Mouse (Mus musculus) spleen, adult 12 weeks (tissue): ENCODE data around the gene Wsb2.
"Not testable (repeated sequence)": the region's sequence is repeated elsewhere in the genome, so short reads cannot be mapped to it uniquely, and the experiment has no call there.

ENCODE experiments used
- DNase-seq: peaks from one replicate; pipeline ENCODE4 v3.0.0; 2022; ENCODE audit warnings: low spot score

The Wsb2 gene

DNA sequence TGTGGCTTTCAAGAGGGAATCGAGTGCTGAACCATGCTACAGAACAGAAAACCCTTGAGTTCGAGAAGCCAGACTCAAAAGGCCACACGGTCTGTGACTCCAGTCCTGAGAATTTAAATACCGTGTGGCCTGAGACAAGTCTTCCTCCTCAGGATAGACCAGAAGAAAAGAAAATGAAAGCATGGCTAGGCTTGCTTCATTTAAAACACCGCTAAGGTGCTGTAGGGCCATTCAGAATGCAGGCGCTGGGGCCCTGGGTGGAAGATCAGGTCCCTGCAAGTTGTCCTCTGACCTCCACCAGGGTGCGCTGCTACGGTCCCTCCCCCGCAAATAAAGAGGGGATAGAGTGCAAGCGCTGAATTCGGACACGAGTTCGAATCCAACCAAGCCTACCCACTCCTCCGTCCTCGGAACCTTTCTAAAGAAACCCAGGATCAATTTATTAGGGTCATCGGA is 31.2 kb downstream of the Wsb2 start:
- DNase-seq = peak; percentile 62

DNA sequence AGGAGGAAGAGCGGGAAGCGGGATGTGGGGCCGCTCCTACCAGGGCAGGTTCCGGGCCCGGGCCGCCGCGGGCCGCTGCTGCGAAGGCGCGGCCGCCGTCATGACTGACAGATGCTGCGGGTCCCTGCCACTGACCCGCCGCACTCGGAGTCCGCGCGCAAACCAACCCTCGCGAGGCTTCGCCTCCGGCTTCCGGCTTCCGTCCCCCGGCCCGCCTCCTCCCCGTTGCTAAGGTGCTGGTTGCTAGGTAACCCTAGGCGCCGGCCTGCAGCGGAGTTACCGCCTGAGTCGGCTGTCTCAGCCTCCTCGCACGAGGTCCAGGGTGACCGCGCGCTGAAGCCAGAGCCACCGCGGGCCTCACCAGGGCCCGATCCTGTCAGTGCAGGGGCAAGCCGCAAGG is 31.8 kb downstream of the Wsb2 start, which contains the start of gene Rfc5:
Gene Rfc5, minus strand, starts transcription at position 171 of the 400 bp plus-strand sequence.
- peak; percentile 87 for DNase-seq

DNA sequence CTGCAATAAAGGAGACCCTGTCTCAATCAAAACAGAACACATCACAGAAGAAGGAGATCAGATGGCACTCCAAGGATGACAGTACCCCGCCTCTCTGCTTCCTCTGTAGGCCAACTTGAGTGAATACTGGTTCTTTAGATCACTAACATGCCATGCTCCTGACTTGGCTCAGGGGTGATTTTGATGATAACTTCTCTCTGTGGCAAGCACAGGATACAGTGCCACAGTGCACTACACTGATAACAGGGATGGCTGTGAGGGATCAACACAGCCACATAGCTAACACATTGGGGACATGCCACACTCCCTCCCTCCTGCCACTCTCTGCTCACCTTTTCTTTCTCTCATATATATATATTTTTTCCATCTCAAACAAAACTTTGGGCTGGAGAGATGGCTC is 33.8 kb downstream of the Wsb2 start:
- no peak for DNase-seq

DNA sequence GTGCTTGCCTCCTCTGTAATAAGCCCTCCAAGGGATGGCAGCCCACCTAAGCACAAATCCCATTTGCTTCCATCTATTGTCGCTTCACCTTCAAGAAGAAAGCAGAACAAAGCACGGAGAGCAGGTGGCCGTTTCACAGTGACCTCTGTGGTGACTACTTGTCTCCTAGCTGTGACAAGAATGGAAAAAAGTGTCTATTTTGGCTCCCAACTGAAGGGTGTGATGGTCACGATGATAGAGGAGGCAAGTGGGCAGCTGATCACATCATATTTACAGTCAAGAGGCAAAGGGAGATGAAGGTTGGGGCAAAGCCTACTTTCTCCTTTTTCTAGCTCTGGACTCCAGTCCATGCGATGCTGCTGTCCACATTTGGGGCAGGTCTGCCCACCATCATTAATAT is 38.7 kb downstream of the Wsb2 start:
- DNase-seq = no peak

DNA sequence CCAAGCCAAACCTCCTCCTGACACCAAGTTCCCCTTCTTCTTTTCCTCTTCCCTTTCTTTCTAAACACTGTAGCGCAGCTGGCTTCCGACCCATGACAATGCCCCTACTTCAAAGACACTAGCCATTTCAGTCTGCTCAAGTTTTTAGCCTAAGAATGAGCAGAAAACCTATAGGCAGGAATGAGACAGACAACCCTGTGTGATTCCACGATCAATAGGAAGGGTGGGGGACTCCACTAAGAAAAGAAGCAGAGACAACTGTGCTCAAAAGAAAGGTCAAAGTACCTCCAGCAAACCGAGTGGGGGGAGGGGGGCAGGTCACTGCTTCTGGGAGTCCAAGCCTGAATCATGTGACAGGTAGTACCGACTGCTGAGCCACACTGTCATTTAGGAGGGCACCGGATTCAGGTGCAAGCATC is 39.5 kb downstream of the Wsb2 start:
- no peak for DNase-seq

DNA sequence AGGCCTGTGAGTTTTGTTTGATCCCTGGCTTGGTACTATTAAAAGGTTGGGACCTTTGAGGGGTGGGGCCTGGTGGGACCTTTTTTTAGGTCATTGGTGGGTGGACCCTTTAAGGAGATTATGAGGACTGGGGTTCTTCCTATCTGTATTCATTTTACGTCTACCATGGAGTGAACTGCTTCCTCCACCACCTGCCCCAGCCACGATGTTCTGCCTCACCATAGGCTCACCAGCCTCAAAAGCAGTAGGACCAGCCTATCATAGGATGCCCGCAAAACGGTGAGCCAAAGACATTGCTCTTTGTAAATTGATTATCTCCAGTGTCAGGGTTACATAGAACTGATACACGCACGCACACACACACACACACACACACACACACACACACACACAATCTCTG is 40.3 kb downstream of the Wsb2 start:
- DNase-seq = no peak

DNA sequence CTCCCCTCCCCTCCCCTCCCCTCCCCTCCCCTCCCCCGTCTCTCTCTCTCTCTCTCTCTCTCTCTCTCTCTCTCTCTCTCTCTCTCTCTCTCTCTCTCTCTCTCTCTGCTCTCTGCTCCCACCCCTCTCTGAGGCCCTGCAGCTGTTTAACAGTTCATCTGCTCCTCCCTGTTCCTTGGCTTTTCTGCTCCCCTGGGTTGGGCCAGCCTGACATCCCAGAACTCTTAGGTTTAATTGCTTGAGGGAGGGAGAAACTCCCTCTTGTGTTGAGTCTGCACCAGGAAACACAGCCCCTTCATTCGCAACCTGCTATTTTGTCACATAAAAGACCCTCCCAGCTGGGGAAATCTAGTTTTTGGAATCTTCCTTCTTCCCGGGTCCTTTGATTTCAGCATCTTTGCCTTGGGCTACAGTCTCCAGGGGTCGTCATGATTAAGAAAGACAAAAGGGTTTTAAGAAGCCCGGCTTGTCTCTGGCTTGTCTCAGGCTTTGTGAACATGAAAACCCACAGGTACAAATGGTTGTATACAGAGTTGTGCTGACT is 41.0 kb downstream of the Wsb2 start:
- no peak for DNase-seq

DNA sequence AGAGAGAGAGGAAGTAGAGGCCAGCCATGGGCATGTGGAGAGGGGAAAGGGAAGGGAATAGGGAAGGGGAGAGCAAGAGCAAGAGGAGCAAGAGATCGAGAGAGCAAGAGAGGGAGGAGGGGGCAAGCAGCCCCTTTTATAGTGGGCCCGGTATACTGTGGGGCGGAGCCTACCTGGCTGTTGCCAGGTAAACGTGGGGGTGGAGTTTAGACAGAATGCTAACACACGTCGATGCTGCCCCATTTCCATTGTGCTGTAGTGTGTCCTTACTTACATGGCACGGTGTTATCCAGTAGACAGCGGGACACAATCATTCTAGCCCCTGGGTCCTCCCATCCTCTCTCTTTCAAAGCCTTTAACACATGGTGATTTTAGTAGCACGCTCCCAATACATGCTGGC is 42.2 kb downstream of the Wsb2 start:
- no peak for DNase-seq

DNA sequence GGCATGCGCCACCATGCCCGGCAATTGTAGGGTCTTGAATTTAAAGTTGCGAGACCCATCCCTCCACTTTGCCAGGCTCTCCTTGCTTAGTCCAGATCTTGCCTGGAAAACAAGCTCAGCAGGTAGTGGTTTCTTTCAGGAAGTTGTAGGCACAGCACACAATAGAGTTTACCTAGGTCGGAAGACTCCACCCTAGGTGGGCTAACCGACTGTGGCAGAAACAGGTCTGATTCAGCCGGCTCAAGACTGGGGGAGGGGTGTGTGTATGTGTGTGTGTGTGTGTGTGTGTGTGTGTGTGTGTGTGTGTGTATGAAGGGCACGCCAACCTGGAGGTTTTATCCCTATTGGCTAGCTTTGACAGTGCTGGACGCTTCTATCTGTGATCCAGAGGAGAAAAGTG is 46.5 kb downstream of the Wsb2 start:
- no peak for DNase-seq

DNA sequence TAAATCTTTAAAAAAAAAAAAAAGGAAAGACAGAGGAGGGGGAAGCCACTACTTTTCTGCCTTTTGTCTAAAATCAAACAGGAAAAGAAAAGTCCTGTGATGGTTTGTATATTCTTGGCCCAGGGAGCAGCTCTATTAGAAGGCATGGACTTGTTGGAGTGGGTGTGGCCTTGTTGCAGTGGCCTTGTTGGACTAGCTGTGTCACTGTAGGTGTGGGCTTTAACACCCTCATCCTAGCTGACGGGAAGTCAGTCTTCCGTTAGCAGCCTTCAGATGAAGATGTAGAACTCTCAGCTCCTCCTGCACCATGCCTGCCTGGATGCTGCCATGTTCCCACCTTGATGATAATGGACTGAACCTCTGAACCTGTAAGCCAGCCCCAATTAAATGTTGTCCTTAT is 47.6 kb downstream of the Wsb2 start:
- DNase-seq = not testable (repeated sequence)

DNA sequence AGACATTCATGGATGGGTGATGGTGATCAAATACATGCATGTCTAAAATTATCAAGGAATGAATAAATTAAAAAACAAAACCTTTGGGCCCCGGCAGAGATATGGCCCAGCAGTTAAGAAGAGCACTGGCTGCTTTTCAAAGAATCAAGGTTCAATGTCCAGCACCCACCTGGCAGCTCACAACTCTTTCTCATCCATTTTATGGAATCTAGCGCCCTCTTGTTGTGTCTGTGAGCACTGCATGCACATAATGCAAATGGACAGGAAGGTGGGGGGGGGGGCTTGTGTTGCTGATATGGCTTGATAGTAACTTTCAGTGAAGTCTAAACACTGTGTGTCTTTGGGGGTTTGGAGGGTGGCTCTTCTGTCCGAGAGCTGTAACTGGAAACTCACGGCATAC is 51.1 kb downstream of the Wsb2 start:
- peak; percentile 11 for DNase-seq

DNA sequence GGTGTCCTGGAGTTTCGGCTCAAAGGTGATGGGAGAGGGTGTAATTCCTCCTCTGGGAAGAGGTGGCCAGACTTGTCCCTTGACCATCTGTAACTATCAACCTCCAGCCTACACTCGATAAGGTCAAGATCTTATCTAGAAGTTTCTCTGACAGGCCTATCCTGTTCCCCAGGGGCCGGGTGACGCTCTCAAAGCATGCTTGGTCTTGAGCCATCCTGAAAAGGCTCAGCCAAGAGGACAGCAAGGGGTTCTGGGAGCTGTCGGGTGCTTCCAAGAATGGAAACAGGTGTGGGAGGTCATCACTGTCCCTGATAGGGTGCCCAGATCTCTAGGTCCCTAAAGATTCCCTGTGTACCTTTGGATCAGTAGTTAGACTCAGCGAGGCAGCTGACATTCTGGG is 52.3 kb downstream of the Wsb2 start:
- no peak for DNase-seq

DNA sequence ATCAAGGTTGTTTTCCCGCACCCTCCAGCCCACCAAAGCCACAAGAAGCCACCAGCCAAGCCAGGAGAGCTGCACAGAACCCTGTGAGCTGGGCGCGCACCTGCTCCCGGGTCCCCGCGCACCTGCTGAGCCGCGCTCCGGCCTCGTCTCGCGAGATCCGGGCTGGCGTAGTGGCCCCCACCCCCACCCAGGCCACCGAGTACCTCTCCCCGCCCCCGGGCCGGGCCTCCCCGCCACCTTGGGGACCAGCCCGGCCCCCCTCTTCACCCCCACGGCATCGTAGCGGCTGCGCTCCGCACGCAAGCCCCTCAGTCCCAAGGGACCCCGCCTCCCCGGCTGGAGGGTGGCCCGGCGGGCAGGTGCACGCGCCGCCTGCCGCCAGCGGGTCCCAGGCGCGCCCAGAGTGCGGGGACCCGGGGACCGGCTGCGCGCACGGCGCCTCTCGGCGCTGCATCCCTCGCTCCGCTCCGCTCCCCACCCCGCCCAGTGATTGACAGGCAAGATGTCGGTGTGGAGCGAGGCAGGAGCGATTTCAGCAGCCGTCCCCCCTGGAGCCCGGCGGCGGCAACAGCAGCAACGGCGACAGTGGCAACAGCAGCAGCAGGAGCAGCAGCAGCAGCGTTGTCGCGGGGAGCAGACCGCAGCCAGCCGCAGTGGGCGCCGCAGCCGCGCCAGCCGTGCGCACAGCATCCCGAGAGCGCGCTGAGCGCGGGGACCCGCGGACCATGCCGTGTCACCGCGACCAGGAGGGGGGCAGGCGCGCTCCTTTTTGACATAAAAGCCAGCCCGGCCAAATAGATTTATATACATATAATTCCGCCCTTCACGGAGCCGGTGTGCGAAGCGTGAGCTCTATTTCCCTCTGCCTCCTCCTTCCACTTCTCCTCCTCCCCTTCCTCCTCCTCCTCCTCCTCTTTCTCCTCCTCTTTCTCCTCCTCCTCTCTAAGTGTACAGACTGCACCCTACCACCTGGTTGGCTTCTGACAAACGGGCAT is 56.7 kb downstream of the Wsb2 start, which contains the start of gene Ksr2:
Gene Ksr2, plus strand, starts transcription at position 494 of the 995 bp plus-strand sequence.
- DNase-seq = no peak

DNA sequence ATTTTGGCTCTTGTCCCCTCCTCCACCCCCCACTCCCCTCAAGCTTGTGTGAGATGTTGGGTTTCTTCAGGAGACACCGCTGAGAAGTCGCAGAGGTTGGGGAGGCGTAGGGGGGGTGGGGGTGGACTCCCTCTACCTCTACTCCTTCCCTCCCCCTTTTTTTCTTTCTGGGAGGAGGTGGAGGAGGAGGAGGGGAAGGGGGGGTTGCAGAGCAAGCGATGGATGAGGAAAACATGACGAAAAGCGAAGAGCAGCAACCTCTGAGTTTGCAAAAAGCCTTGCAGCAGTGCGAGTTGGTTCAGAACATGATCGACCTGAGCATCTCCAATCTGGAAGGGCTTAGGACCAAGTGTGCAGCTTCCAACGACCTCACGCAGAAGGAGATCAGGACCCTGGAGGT is 57.5 kb downstream of the Wsb2 start:
- no peak for DNase-seq

DNA sequence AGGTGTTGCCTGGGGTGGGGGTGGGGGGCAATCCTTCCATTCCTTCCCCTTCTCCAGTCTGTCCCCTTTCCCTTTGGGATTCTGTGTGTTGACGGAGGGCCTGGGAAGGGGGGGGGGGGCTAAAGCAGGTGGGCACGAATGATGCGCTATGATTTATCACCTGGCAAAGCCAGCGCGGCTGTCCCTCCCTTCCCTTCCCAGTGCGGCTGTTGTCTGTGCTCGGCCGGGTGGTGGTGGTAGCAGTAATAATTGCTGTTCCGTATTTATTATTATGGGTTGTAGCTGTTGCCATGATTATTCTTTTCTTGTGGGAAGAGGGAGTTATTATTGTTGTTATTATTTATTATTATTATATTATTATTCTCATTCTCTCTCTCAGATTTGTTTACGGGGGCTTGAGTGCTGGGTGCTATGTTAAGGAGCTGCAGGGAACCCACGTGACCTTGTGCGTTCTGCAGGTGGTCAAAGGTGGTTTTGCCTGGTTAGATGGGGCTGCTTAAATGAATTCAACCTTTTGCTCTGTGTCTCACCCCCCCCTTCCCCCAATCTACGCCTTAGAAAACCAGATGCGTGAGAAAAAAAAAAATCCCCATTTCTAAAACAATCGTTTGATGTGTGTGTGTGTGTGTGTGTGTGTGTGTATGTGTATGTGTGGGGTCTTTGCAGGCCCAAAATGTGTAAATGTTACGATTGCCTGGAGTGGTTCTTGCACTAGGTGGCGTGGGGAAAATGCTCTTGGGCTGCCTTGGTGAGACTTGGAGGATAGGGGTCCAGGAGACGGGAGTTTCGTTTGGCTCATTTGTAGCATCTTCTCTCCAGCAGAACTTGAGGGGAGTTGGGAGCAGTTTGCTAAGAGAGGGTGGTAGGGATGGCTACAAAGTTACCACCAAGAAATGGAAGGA is 58.2 kb downstream of the Wsb2 start:
- DNase-seq = no peak

DNA sequence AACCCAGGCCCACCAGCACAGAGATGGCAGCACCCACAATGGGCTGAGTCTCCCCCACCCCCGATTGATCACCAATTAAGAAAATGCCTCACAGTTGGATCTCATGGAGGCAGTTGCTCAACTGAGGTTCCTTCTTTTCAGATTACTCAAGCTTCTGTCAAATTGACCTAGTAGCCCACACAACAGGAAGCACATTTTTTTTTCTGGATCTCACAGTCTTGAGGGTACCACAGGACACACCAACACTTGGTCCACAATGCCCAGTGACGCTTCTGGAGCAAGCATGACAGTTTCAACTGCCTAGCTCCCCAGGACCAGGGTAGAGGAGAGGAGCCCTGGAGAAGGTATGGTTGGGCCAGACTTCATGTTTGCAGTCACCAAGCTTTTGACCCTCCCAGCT is 60.3 kb downstream of the Wsb2 start:
- no peak for DNase-seq
